Mouse (Mus musculus): ENCODE measurements around the gene Ndufs2.
"Not testable (repeated sequence)": the region's sequence is repeated elsewhere in the genome, so short reads cannot be mapped to it uniquely, and the experiment has no call there.

The Ndufs2 gene

DNA sequence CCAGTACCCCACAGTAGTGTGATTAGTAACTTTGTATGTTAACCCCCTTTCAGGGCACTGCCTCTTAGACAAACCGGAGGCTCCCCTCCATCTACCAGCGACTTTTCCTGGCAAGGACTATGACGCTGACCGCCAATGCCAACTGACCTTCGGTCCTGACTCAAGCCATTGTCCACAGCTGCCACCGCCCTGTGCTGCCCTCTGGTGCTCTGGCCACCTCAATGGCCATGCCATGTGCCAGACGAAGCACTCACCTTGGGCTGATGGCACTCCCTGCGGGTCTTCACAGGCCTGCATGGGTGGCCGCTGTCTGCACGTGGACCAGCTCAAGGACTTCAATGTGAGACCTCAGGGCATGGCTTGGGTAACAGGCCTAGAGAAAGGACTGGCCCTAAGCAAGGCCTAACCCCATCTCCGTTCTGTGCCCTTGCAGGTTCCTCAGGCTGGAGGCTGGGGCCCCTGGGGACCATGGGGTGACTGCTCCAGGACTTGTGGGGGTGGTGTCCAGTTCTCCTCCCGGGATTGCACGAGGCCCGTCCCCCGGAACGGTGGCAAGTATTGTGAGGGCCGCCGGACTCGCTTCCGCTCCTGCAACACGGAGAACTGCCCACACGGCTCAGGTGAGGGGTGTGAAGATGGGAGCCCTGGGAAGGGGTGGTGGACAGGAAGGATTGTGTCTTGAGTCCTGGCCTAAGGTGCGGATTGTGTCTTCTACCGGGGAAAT is 5.1 kb upstream of the Ndufs2 start:
- no peak for DNase-seq (ENCODE audit: low spot score)

DNA sequence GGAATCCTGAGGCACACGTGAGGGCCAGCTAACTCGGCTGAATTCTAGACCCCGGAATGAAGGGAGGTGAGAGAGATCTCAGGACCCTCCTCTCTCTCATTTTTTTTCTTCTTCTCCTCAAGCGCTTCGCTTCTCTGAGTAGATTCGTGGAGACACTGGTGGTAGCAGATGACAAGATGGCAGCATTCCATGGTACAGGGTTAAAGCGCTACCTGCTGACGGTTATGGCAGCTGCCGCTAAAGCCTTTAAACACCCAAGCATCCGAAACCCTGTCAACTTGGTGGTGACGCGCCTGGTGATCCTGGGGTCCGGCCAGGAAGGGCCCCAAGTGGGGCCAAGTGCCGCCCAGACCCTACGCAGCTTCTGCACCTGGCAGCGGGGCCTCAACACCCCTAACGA is 1.2 kb upstream of the Ndufs2 start:
- DNase-seq (ENCODE audit: low spot score) = no peak

DNA sequence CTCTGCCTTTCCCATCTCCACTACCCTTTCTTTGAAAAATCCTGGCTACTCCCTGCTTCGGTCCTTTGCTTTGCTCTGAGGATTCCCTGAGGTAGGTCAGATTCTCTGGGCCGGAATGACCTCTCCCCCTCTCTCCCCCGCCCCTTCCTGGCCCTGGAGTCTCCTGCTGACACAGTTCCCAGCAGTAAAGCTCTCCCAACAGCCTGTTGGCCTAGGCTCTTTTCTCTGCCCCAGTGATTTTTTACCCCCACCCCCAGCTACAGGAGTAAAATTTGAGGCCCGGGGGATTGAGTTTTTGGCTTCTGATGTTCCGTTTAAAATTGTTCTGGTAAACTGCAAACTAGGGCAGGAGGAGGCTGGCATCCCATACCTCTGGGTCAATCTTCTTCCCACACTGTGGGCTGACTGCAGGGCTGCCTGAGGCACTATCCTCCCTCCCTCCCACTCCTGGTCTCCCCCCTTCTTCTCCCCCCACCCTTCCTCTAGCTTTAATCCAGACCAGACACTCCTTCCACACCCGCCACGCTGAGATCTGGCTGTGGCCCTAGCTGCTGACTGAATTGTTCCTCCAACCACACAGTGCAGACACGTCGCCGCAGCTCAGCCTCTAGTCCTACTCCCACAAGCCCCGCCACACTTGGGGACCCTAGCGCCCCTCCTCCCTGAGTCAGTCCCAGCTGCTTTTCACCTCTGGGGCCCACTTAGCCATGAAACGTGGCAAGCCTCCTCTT is 571 bp upstream of the Ndufs2 start:
- DNase-seq (ENCODE audit: low spot score) = peak; percentile 68

DNA sequence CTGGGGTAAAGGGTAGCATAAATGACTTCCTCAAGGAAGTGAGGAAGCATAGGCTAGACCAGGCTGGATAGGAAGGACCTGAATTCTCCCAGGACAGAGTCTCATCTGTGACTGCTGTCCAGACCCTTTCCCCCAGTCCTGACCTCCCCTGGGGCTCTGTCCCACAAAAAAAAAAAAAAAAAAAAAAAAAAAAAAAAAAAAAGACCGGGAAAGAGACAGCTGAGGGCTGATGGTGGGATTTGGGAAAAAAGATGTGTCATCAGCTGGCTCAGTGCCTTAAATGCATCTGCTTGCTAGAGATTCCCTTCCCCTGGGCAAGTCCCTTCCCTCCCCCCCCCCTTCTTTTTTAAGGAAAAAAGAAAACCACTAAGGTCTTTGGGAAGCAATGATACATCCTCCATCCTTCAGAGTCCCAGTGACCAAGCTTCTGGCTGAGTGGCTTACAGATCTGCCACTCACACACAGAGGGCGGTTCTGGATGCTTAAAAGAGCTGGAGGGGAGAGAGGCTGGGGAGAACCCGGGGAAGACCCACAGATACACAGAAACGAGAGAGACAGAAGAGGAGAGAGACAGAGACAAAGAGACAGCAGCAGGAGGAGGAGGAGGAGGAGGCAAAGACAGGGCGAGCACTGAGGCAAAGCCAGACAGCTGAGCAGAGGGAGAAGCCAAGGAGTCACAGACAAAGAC is 1.1 kb downstream of the Ndufs2 start, which contains the start of gene Adamts4:
Gene Adamts4 (plus strand): TSS at position 509 of the 688 bp plus-strand sequence.
- DNase-seq (ENCODE audit: low spot score) = peak; percentile 76

DNA sequence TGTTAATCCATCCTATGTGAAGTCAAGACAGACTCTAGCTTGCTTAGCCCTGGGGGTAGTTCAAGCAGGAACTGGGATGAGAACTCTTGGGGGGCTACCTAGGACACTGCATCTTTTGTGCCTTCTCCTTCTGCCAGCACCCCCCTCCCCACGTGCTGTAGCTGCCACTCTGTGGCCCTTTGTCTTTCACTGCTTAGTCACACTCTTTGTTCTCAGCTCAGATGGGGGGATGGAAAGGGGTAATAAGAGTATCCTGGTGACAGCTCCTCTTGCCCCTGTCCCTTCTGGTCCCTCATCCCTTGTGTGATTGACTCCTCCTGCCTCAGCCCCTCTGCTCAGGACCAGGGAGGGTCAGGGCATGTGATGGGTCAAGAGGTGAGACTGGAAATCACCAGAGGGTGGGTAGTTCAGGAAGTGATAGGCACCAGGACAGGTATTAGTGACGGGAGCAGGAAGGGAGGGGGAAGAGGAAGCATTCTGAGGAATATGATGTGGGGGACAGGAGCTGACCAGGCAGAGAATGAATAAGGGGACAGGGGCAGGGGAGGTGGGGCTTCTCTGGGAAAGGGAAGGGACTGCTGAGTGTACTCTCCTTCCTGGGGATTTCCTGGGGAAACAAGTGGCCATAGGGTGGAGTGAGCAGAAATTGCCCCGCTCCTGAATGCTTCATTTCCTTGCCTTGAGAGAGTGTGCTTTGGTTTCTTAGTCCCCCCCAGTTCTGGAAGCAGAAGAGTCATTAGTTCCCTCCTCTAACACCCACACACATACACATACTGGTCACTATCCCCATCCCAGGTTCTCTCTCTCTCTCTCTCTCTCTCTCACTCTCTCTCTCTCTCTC is 2.6 kb downstream of the Ndufs2 start:
- peak; percentile 39 for DNase-seq (ENCODE audit: low spot score)

DNA sequence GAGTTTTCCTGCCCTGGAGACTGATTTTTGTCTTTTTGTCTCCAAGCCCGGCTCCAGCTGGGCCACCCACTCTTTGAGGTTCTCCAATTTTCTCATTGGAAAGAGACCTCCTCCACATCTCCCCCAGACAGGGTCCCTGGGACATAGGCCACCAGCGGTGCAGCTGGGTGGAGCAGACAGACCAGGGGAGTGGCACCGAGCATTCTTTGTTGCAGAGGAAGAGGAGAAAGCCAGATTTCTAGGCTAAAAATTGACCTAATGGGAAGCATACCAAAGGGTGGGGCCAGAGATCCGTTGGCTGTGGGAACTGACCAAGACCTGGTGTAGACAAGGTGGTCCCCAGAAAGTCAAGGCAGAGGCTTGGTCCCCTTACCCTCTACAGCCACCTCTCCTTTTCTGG is 3.3 kb downstream of the Ndufs2 start:
- DNase-seq (ENCODE audit: low spot score) = no peak

DNA sequence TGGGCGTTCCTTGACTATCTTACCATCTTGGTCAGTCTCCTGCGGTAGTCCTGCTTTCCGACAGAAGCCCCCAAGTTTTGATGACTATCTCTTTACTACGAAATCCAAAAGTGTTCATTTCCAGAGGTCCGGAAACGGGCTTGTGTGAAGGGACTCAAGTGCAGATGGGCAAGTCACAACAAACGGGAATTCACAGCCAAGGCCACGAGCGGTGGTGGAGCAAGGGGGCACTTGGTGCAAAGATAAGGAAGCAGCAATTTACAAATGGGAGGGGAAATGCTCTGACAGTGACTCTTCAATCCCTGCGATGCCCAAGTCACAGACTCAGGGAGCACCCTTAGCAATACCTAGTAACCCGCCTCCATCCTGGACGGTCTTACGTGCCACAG is 3.7 kb downstream of the Ndufs2 start:
- DNase-seq (ENCODE audit: low spot score) = no peak

DNA sequence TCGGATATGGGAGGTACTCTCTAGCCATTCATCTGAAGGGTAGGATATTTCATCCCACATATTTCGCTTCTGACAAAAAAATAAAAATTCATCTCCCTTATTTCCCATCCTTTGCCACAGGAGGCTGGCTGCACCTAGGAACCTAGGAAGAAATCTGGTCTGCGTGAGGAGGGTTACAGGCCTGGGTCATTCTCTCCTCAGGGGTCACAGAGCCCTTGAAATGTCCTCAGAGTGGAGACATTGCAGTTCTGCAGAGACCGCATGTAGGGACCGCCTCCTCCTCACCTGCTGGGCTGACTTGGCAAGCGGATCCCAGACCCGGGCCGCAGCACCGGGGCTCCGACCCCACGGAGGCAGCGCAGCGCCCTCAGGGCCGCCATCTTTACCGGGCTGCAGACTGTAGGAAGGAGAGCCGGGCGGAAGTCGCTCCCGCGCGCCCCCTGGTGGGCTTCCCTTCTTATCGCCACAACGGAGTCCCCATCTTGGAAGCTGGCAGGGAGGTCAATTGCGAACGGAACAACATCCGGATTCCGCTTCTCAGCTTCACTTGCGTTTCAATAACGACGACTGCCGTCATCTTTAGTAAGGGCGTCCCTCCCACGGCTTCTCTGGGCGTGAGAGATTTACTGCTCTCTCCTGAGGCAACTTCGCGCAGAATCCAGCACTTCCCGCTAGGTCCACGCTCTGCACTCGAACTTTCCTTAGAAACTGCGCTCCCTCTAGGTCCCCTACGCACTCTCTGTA is 4.3 kb downstream of the Ndufs2 start:
- peak; percentile 99 for DNase-seq (ENCODE audit: low spot score)

DNA sequence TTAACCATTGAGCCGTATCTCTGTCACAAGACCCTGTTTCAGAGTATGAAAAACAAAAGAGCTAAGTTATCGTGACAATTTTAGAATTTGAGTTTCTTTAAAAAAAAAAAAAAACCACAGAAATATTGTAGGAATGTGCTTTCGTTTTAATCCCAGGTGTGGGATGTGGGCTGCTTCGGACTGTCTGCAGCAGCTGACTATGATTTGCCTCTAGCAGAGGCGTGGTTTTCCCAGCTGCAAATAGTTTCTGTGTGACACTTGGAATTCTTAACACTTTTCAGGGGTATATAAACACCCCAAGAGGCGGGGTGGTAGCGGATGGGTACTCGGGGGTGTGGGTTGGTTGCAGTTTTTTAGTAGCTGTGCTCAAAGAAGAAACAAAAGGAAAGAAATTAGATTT is 5.8 kb downstream of the Ndufs2 start:
- no peak for DNase-seq (ENCODE audit: low spot score)

DNA sequence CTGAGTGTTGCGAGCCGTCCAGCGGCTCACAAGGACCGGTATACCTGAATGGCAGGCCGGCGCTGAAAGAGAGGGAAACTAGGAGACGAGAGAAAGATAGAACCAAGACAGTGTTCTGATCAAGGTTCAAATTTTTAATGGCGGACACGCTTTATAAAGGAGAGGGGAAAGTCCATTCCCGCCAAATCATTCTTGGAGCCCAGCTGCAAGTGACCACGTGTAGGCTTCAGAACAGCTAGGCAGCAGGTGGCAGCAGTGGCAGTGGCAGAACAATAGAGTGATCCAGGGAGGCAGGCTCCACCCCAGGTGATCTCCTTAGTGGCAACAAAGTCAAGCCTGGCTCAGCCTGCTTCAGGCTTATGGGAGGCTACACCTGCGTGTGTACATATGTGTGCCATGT is 9.2 kb downstream of the Ndufs2 start:
- DNase-seq (ENCODE audit: low spot score) = not testable (repeated sequence)

DNA sequence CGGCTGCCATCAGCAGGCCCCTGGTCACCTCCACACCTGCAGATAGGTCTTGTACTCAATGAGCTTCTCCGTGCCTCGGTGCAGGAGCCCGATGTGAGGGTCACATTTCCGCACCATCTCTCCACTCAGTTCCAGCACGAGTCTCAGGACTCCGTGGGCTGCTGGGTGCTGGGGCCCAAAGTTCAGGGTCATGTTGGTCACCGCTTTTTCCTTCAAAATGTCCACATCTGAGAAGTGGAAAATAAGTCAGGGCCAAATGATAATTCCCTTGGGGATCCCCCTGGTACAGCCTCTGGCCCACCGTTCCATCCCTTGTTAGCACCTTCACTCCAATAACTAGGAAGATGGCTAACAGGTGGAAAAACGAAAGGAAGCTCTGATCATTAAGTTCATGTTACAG is 10.3 kb downstream of the Ndufs2 start:
- no peak for DNase-seq (ENCODE audit: low spot score)

DNA sequence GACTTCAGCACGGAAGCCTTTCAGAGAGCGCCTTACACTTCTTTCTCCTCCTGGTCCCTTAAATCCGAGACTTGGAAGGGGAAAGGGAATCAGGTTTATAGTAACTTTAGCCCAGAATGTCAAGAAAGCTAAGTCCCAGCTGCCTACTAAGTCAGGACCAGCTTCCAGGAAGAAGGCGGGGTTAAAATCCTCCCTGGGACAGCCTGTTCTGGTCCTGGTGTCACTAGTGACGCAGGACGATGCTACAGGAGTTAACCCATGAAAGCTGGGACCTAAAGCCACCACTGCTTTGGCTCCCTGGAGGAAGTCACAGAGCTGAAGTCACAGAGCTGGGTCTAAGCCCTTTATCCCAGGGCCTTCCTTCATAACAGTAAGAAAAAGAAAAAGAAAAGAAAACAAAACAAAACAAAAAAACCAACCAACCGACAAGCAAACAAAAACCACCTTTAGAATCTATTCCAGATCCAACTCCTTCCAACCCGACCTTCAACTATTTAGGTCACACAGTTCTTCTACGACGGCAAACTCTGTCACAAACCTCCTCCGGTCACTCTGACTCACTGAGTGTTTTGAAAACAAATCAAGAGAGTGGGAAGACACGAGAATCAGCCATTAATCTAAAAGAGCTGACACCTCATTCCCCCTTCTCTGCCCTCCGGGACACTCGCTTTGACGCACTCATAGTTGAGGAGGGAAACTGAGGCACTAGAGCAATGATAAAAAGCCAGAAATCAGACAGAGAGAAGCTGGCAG is 11.0 kb downstream of the Ndufs2 start:
- no peak for DNase-seq (ENCODE audit: low spot score)

DNA sequence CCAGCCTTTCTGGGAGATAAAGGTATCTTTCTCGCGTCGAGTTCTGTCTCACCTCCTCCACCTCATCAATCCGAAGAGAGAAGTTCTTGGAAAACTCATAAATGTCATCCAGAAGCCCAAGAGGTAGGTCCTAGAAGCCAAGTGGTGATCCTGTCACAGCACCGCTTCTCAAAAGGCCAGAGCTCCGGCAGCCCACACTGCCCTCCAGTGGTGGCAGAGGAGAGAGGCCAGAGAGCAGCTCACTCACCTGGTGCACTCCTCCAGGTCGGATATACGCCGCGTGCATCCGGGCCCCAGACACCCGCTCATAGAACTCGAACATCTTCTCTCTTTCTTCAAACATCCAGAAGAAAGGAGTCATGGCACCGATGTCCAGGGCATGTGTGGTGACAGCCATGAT is 12.7 kb downstream of the Ndufs2 start:
- peak; percentile 71 for DNase-seq (ENCODE audit: low spot score)

DNA sequence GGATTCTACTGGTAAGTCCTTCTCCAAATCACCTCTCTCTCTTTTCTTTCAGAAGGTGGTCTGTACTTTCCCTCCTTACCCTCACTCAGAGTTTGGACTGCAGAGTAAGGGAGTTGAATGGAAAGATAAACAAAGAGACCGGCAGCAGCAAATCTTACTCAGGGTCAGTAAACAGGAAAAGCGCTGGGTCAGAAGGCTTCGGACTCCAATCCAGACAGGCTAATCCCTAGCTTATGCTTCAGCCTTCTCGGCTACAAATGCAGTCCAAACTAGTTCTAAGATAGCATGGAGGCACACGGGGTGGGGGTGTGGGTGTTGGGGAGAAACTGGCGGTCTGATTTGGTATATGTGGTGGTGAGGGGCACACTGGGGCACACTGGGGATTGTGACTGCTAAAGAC is 13.8 kb downstream of the Ndufs2 start:
- no peak for DNase-seq (ENCODE audit: low spot score)

DNA sequence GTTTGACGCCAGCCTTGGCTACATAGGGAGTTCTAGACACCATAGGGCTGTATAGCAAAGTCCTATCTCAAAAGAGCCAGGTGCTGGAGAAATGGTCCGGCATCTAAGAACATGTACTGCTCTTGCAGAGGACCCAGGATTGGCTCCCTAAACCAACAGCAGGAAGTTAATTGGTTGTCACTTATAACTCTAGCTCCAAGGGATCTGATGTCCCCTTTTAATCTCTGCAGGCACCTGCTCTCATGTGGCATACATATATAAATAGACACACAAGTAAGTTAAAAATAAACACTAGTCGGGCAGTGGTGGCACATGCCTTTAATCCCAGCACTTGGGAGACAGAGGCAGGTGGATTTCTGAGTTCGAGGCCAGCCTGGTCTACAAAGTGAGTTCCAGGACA is 15.4 kb downstream of the Ndufs2 start:
- no peak for DNase-seq (ENCODE audit: low spot score)

DNA sequence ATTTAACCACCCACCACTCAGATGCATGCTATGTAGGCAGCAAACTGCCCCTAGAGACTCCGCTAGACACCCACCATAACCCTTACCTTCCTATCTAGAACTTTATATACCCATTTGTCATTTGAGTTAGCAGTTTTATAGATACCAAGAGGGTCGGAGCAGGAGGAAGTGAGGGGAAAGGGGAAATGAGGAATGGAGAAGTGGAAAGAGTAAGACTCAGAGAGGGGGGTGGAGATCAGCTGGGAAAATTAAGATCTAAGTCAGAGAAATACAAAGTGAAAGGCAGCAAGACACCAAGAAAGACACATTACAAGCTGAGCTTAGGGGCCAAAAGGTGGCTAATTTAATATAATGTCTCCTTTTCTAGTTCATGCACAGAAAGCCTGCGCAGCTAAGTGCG is 16.6 kb downstream of the Ndufs2 start:
- no peak for DNase-seq (ENCODE audit: low spot score)

DNA sequence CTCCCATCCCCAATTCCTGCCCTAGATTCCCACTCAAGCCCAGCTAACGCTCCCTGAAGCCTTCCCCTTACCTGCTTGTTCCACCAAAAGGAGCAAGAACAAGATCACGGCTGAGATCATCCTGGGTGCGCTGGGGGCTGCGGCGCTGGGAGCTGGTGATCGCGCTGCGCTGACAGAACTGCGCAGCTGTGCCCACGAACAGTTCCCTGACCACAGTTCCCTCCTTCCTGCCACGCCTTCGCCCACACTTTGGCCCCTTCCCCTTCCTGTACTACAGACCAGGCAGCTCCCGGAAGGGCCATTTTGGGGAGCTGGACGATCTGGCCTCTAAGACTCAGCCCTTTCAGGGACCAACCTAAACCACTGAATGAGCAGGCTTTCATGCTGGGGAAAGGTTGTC is 17.1 kb downstream of the Ndufs2 start, which contains the start of gene Fcer1g:
Gene Fcer1g (minus strand): TSS at position 240 of the 400 bp plus-strand sequence.
- no peak for DNase-seq (ENCODE audit: low spot score)

DNA sequence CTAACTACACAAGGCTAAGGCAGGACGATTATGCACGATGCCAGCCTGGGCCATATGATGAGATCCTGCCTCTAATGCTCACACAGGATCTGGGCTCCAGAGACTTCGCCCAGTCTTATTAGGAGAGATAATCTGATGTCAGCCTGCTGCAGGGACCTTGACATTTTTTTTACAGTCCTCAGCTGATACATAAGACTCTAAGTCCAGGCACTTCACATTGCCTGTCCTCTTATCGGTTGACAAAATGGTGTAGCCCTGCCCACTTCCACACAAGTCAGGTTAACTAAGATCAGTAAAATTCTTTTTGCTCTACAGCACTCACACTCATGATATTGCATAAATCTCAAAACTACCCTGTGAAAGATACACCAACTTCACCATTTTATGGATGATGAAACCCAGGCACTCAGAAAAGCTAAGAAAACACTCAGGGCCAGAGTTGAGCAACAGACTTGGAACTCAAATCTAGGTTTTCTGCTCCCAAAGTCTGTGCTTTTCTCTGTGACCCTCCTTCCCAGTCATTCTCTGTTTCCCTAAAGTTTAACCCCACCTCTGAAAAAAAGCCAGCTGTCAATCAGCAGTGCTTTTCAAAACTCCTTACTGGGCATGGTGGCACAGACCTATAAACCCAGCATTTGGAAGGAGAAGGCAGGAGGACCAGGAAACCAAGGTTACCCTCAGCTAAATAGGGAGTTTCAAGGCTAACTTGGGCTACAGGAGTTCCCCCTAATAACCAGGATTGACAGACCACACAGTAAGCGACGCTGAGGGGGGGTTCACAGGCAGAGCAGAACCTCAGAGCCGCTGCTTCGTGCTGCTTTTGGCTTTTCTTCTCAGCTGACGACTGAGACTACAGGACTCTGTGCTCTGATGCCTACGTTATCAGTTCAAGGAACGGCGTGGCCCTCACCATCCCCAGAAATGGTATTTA is 18.1 kb downstream of the Ndufs2 start:
- no peak for DNase-seq (ENCODE audit: low spot score)

DNA sequence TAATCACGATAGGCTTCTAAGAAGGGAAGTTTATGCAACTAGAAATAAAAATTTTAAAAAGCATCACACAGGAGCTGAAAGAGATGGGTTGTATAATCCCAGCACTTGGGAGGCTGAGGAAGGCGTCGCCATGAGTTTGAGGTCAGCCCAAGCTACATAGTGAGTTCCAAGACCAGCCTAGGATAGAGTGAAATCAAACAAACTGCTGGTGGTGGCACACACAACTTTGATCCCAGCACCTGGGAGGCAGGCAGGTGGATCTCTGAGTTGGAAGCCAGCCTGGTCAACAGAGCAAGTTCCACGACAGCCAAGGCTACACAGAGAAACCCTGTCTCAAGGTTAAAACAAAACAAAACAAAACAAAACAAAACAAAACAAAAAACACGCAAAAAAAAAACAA is 18.8 kb downstream of the Ndufs2 start:
- no peak for DNase-seq (ENCODE audit: low spot score)

DNA sequence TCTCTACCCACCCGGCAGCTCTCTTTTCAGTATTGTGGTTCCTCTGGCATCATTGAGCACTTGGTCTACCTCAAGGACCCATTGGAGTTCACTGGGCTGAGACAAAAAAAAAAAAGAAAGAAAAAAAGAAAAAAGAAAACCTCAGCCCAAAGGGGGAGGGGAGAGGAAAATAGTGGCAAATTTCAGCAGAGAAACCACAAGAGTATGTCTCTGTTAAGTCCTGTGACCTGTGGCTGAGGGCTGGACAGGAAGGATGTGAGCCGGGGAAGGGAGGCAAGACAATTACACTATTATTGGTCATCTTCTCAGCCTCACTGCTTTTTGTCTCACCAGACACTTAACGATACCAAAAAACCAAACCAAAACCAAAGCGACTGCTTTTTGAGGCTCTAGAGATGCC is 19.3 kb downstream of the Ndufs2 start:
- no peak for DNase-seq (ENCODE audit: low spot score)
